Mouse (Mus musculus): ENCODE measurements around the gene 1810024B03Rik. TPM values are rescaled to one million over a fixed set of nuclear protein-coding genes. Genes with fewer than 3 reads are reported as not detected.

1810024B03Rik gene
- polyA plus RNA-seq, 1 experiment from 2014 or later, result 1.2 TPM

Other genes with a start within 250 kb of the 1810024B03Rik start
- 9.4 and 9.5 TPM in 2 replicates for gene Ap4e1, start 199.6 kb downstream of the 1810024B03Rik start, polyA plus RNA-seq (2015; fragmentation: Nextera tagmentation; extraction: Ambion mirVana)
- 47.1 and 48.2 TPM in 2 replicates for gene Blvra, start 137.6 kb downstream of the 1810024B03Rik start, polyA plus RNA-seq (2015; fragmentation: Nextera tagmentation; extraction: Ambion mirVana)
- gene Ncaph, start 74.3 kb downstream of the 1810024B03Rik start, polyA plus RNA-seq (2015; fragmentation: Nextera tagmentation; extraction: Ambion mirVana), result 61.3 and 62.5 TPM in 2 replicates
- gene Itpripl1, start 64.8 kb downstream of the 1810024B03Rik start, polyA plus RNA-seq (2015; fragmentation: Nextera tagmentation; extraction: Ambion mirVana), result 26.0 and 26.8 TPM in 2 replicates
- gene Snrnp200, start 106 bp upstream of the 1810024B03Rik start, polyA plus RNA-seq (2015; fragmentation: Nextera tagmentation; extraction: Ambion mirVana), result 42.0 and 46.8 TPM in 2 replicates
- gene Ciao1, start 39.5 kb upstream of the 1810024B03Rik start, polyA plus RNA-seq (2015; fragmentation: Nextera tagmentation; extraction: Ambion mirVana), result 64.0 and 68.0 TPM in 2 replicates
- gene Tmem127, start 39.6 kb upstream of the 1810024B03Rik start, polyA plus RNA-seq (2015; fragmentation: Nextera tagmentation; extraction: Ambion mirVana), result 32.8 and 34.5 TPM in 2 replicates
- gene Stard7, start 61.9 kb upstream of the 1810024B03Rik start, polyA plus RNA-seq (2015; fragmentation: Nextera tagmentation; extraction: Ambion mirVana), result 58.2 and 63.2 TPM in 2 replicates
- gene Dusp2, start 127.9 kb upstream of the 1810024B03Rik start, polyA plus RNA-seq (2015; fragmentation: Nextera tagmentation; extraction: Ambion mirVana), result 7.4 TPM in 2 replicates
- gene Astl, start 130.4 kb upstream of the 1810024B03Rik start, polyA plus RNA-seq (2015; fragmentation: Nextera tagmentation; extraction: Ambion mirVana), result 0.12 and 0.22 TPM in 2 replicates
- 0.38 and 0.48 TPM in 2 replicates for gene Adra2b, start 154.9 kb upstream of the 1810024B03Rik start, polyA plus RNA-seq (2015; fragmentation: Nextera tagmentation; extraction: Ambion mirVana)
- gene Gpat2, start 216.9 kb upstream of the 1810024B03Rik start, polyA plus RNA-seq (2015; fragmentation: Nextera tagmentation; extraction: Ambion mirVana), result 0.44 and 0.51 TPM in 2 replicates
- gene Fahd2a, start 236.3 kb upstream of the 1810024B03Rik start, polyA plus RNA-seq (2015; fragmentation: Nextera tagmentation; extraction: Ambion mirVana), result 22.1 and 27.5 TPM in 2 replicates